Mouse (Mus musculus) heart, embryonic 16.5 days (tissue): ENCODE results near the gene Scube1. TPM values are rescaled to one million over a fixed set of nuclear protein-coding genes. Genes with fewer than 3 reads are reported as not detected.

ENCODE experiments used
- ATAC-seq: fragments of 200-750 bp; cut with Nextera tagmentation; replicated peaks from 2 replicates; pipeline ENCODE4 v1.8.0; 2017; ENCODE audit warnings: moderate number of reproducible peaks; ENCODE audit not compliant: insufficient read depth, low FRiP score; ENCODE audit errors: extremely low read depth
- H3K27ac ChIP-seq: fragments of 300-500 bp; sonication (generic); 2 replicates; pipeline ENCODE4 v1.5.1; 2014; ENCODE audit warnings: mild to moderate bottlenecking, low read length, control low read depth, moderate library complexity
- H3K27me3 ChIP-seq: fragments of 300-500 bp; sonication (generic); 2 replicates; pipeline ENCODE4 v1.6.1; 2014; ENCODE audit warnings: low read length, mixed read lengths; ENCODE audit not compliant: control insufficient read depth, insufficient read depth
- H3K36me3 ChIP-seq: fragments of 300-500 bp; sonication (generic); 2 replicates; pipeline ENCODE4 v1.6.1; 2014; ENCODE audit not compliant: control insufficient read depth, insufficient read depth
- H3K4me1 ChIP-seq: fragments of 300-500 bp; sonication (generic); 2 replicates; pipeline ENCODE4 v1.6.1; 2014; ENCODE audit warnings: low read length, mixed read lengths; ENCODE audit not compliant: control insufficient read depth, insufficient read depth
- H3K4me2 ChIP-seq: fragments of 300-500 bp; sonication (generic); 2 replicates; pipeline ENCODE4 v1.6.1; 2014; ENCODE audit warnings: low read depth, mild to moderate bottlenecking, control low read depth, low read length
- H3K4me3 ChIP-seq: fragments of 300-500 bp; sonication (generic); 2 replicates; pipeline ENCODE4 v1.5.1; 2014; ENCODE audit warnings: mild to moderate bottlenecking, control low read depth, low read length
- H3K9ac ChIP-seq: fragments of 300-500 bp; sonication (generic); 2 replicates; pipeline ENCODE4 v1.6.1; 2014; ENCODE audit warnings: low read length, control low read depth
- H3K9me3 ChIP-seq: fragments of 300-500 bp; sonication (generic); replicated peaks from 2 replicates; pipeline ENCODE4 v1.6.1; 2016; ENCODE audit warnings: low read length; ENCODE audit not compliant: control insufficient read depth
- WGBS: fragments of 180-500 bp; shearing (Covaris S2); extraction: QIAGEN DNeasy Blood & Tissue Kit; methylation state at CpG from one replicate; pipeline ENCODE4 v1.1.7; 2014; 5-methylcytosine and 5-hydroxymethylcytosine counted together
- polyA plus RNA-seq: library from polyadenylated mRNA; unstranded; fragments of >200 nt; fragmentation: Nextera tagmentation; extraction: Ambion mirVana; gene quantifications from 2 replicates; pipeline ENCODE4 v1.2.1, GENCODE M21; 2015

Gene Scube1
- polyA plus RNA-seq, 1 experiment from 2014 or later = 4.0 TPM

GRCm38 (mm10) chr15:83680300-83680699, 44.5 kb downstream of the Scube1 start:
- WGBS = 83% methylated on average over 7 of the region's 7 CpGs
- no peaks in the 10 kb centered on the region for H3K36me3 ChIP-seq
- H3K4me3 ChIP-seq = no peak overlapping the region
- no peak overlapping the region for H3K27ac ChIP-seq
- H3K4me2 ChIP-seq = no peak overlapping the region
- H3K9ac ChIP-seq = no peak overlapping the region
- H3K9me3 ChIP-seq = no peaks in the 10 kb centered on the region
- peaks cover 12% of the 10 kb centered on the region for H3K4me1 ChIP-seq
- no peak for ATAC-seq
- peaks cover 8% of the 10 kb centered on the region for H3K27me3 ChIP-seq

- H3K9ac ChIP-seq = no peak overlapping the region
- no peaks in the 10 kb centered on the region for H3K9me3 ChIP-seq
- no peak overlapping the region for H3K27ac ChIP-seq
- no peak for ATAC-seq
- peaks cover 12% of the 10 kb centered on the region for H3K4me1 ChIP-seq
- no peak overlapping the region for H3K4me3 ChIP-seq
- no peaks in the 10 kb centered on the region for H3K36me3 ChIP-seq
- peaks cover 8% of the 10 kb centered on the region for H3K27me3 ChIP-seq
- WGBS = 70% methylated on average over 5 of the region's 5 CpGs
- H3K4me2 ChIP-seq = no peak overlapping the region
These were observed 45.1 kb downstream of the Scube1 start for GRCm38 (mm10) chr15:83679729-83680128.

- Histone ChIP-seq H3K27ac (no peak overlapping the region), H3K9me3 (no peaks in the 10 kb centered on the region), H3K4me3 (no peak overlapping the region), H3K36me3 (no peaks in the 10 kb centered on the region), H3K4me1 (peaks cover 12% of the 10 kb centered on the region), H3K9ac (no peak overlapping the region), H3K27me3 (peaks cover 8% of the 10 kb centered on the region), H3K4me2 (no peak overlapping the region)
- no peak for ATAC-seq
- 17% methylated on average over 11 of the region's 11 CpGs for WGBS
These were observed 46.2 kb downstream of the Scube1 start for GRCm38 (mm10) chr15:83678606-83679005.

- 24% methylated on average over 7 of the region's 7 CpGs for WGBS
These were observed 46.7 kb downstream of the Scube1 start for GRCm38 (mm10) chr15:83678089-83678488.

GRCm38 (mm10) chr15:83677098-83677497, 47.7 kb downstream of the Scube1 start:
- Histone ChIP-seq H3K9me3 (no peaks in the 10 kb centered on the region; the same call in 1 of the 2 replicates), H3K4me2 (no peak overlapping the region), H3K4me3 (no peak overlapping the region), H3K9ac (no peak overlapping the region), H3K27ac (no peak overlapping the region), H3K4me1 (peaks cover 12% of the 10 kb centered on the region), H3K27me3 (peaks cover 8% of the 10 kb centered on the region), H3K36me3 (no peaks in the 10 kb centered on the region)
- no peak for ATAC-seq
- 92% methylated on average over 6 of the region's 6 CpGs for WGBS

More at GRCm38 (mm10) chr15:83678089-83678488, 46.7 kb downstream of the Scube1 start:
- no peak overlapping the region for H3K27ac ChIP-seq
- H3K27me3 ChIP-seq = peaks cover 8% of the 10 kb centered on the region
- H3K4me2 ChIP-seq = no peak overlapping the region
- H3K4me1 ChIP-seq = peaks cover 12% of the 10 kb centered on the region
- no peaks in the 10 kb centered on the region; the same call in 1 of the 2 replicates for H3K9me3 ChIP-seq
- H3K4me3 ChIP-seq = no peak overlapping the region
- H3K36me3 ChIP-seq = no peaks in the 10 kb centered on the region
- H3K9ac ChIP-seq = no peak overlapping the region
- ATAC-seq = no peak

GRCm38 (mm10) chr15:83676286-83676685, 48.5 kb downstream of the Scube1 start:
- no peaks in the 10 kb centered on the region for H3K36me3 ChIP-seq
- peaks cover 8% of the 10 kb centered on the region for H3K27me3 ChIP-seq
- 74% methylated on average over 3 of the region's 3 CpGs for WGBS

GRCm38 (mm10) chr15:83673621-83674020, 51.2 kb downstream of the Scube1 start:
- H3K36me3 ChIP-seq = no peaks in the 10 kb centered on the region
- H3K4me2 ChIP-seq = no peak overlapping the region
- ATAC-seq = no peak
- no peaks in the 10 kb centered on the region; the same call in none of the 2 replicates for H3K27me3 ChIP-seq
- WGBS = 64% methylated on average over 3 of the region's 3 CpGs
- H3K9ac ChIP-seq = no peak overlapping the region
- H3K4me3 ChIP-seq = no peak overlapping the region
- H3K9me3 ChIP-seq = no peaks in the 10 kb centered on the region; the same call in 1 of the 2 replicates
- no peak overlapping the region for H3K27ac ChIP-seq
- H3K4me1 ChIP-seq = peaks cover 8% of the 10 kb centered on the region

More at GRCm38 (mm10) chr15:83676286-83676685, 48.5 kb downstream of the Scube1 start:
- Histone ChIP-seq H3K4me3 (no peak overlapping the region), H3K27ac (no peak overlapping the region), H3K9me3 (no peaks in the 10 kb centered on the region; the same call in 1 of the 2 replicates), H3K9ac (no peak overlapping the region), H3K4me1 (peaks cover 12% of the 10 kb centered on the region), H3K4me2 (no peak overlapping the region)
- ATAC-seq = no peak

- H3K27ac ChIP-seq = no peak overlapping the region
- H3K4me3 ChIP-seq = no peak overlapping the region
- H3K36me3 ChIP-seq = no peaks in the 10 kb centered on the region
- H3K9me3 ChIP-seq = no peaks in the 10 kb centered on the region
- no peaks in the 10 kb centered on the region for H3K4me1 ChIP-seq
- H3K27me3 ChIP-seq = no peaks in the 10 kb centered on the region
- 56% methylated on average over 6 of the region's 6 CpGs for WGBS
- ATAC-seq = 0 out of 2 replicates have a peak, but pooled peaks have one; percentile 38
- no peak overlapping the region for H3K4me2 ChIP-seq
- H3K9ac ChIP-seq = no peak overlapping the region
These were observed 57.3 kb downstream of the Scube1 start for GRCm38 (mm10) chr15:83667501-83667900.

GRCm38 (mm10) chr15:83666418-83666817, 58.4 kb downstream of the Scube1 start:
- Histone ChIP-seq H3K4me3 (no peak overlapping the region), H3K4me2 (no peak overlapping the region), H3K36me3 (no peaks in the 10 kb centered on the region), H3K9ac (no peak overlapping the region), H3K9me3 (no peaks in the 10 kb centered on the region), H3K27me3 (no peaks in the 10 kb centered on the region), H3K27ac (no peak overlapping the region), H3K4me1 (no peaks in the 10 kb centered on the region)
- no peak for ATAC-seq
- WGBS = 85% methylated on average over 10 of the region's 10 CpGs
